Mouse (Mus musculus): Measurements from ENCODE around the gene Gm49661. TPM values are rescaled to one million over a fixed set of nuclear protein-coding genes. Genes with fewer than 3 reads are reported as not detected.

Gm49661 gene
- polyA plus RNA-seq, 1 experiment from 2014 or later: not detected

Small RNAs within 50 kb of the gene (microRNA-seq; reads per million reads assigned to microRNA genes)
- not detected for gene Gm24197

Other genes with a start within 250 kb of the Gm49661 start
- 2.2 and 3.5 TPM in 2 replicates for gene G430095P16Rik, start 246.4 kb downstream of the Gm49661 start, polyA plus RNA-seq (2016; fragmentation: Nextera tagmentation; extraction: Ambion mirVana)
- 31.9 and 33.2 TPM in 2 replicates for gene Nfix, start 169.1 kb downstream of the Gm49661 start, polyA plus RNA-seq (2016; fragmentation: Nextera tagmentation; extraction: Ambion mirVana)
- 5.3 and 5.6 TPM in 2 replicates for gene Dand5, start 146.6 kb downstream of the Gm49661 start, polyA plus RNA-seq (2016; fragmentation: Nextera tagmentation; extraction: Ambion mirVana)
- 43.0 and 44.8 TPM in 2 replicates for gene Gadd45gip1, start 137.9 kb downstream of the Gm49661 start, polyA plus RNA-seq (2016; fragmentation: Nextera tagmentation; extraction: Ambion mirVana)
- 108 and 118 TPM in 2 replicates for gene Rad23a, start 128.8 kb downstream of the Gm49661 start, polyA plus RNA-seq (2016; fragmentation: Nextera tagmentation; extraction: Ambion mirVana)
- gene Calr, start 122.5 kb downstream of the Gm49661 start, polyA plus RNA-seq (2016; fragmentation: Nextera tagmentation; extraction: Ambion mirVana): 619 TPM in 2 replicates
- gene Farsa, start 112.4 kb downstream of the Gm49661 start, polyA plus RNA-seq (2016; fragmentation: Nextera tagmentation; extraction: Ambion mirVana): 110 and 111 TPM in 2 replicates
- 76.7 and 82.9 TPM in 2 replicates for gene Syce2, start 97.3 kb downstream of the Gm49661 start, polyA plus RNA-seq (2016; fragmentation: Nextera tagmentation; extraction: Ambion mirVana)
- gene Gcdh, start 75.5 kb downstream of the Gm49661 start, polyA plus RNA-seq (2016; fragmentation: Nextera tagmentation; extraction: Ambion mirVana): 31.1 and 33.2 TPM in 2 replicates
- 2.4 and 3.5 TPM in 2 replicates for gene Klf1, start 67.5 kb downstream of the Gm49661 start, polyA plus RNA-seq (2016; fragmentation: Nextera tagmentation; extraction: Ambion mirVana)
- gene Dnase2a, start 60.9 kb downstream of the Gm49661 start, polyA plus RNA-seq (2016; fragmentation: Nextera tagmentation; extraction: Ambion mirVana): 8.7 and 9.8 TPM in 2 replicates
- gene Mast1, start 32.1 kb downstream of the Gm49661 start, polyA plus RNA-seq (2016; fragmentation: Nextera tagmentation; extraction: Ambion mirVana): 29.3 and 35.3 TPM in 2 replicates
- 0.88 and 1.6 TPM in 2 replicates for gene Rtbdn, start 22.4 kb downstream of the Gm49661 start, polyA plus RNA-seq (2016; fragmentation: Nextera tagmentation; extraction: Ambion mirVana)
- gene Prdx2, start 154 bp upstream of the Gm49661 start, polyA plus RNA-seq (2016; fragmentation: Nextera tagmentation; extraction: Ambion mirVana): 1,271 and 1,280 TPM in 2 replicates
- 117 and 124 TPM in 2 replicates for gene Rnaseh2a, start 334 bp upstream of the Gm49661 start, polyA plus RNA-seq (2016; fragmentation: Nextera tagmentation; extraction: Ambion mirVana)
- gene Junb, start 9.3 kb upstream of the Gm49661 start, polyA plus RNA-seq (2016; fragmentation: Nextera tagmentation; extraction: Ambion mirVana): 4.8 and 4.9 TPM in 2 replicates
- 16.1 and 18.2 TPM in 2 replicates for gene Hook2, start 21.2 kb upstream of the Gm49661 start, polyA plus RNA-seq (2016; fragmentation: Nextera tagmentation; extraction: Ambion mirVana)
- not detected in 2 replicates for gene Best2, start 45.1 kb upstream of the Gm49661 start, polyA plus RNA-seq (2016; fragmentation: Nextera tagmentation; extraction: Ambion mirVana)
- gene Asna1, start 55.8 kb upstream of the Gm49661 start, polyA plus RNA-seq (2016; fragmentation: Nextera tagmentation; extraction: Ambion mirVana): 140 TPM in 2 replicates
- 156 and 175 TPM in 2 replicates for gene Trir, start 57.4 kb upstream of the Gm49661 start, polyA plus RNA-seq (2016; fragmentation: Nextera tagmentation; extraction: Ambion mirVana)
- 45.1 and 50.7 TPM in 2 replicates for gene Tnpo2, start 67.5 kb upstream of the Gm49661 start, polyA plus RNA-seq (2016; fragmentation: Nextera tagmentation; extraction: Ambion mirVana)
- 32.1 and 33.7 TPM in 2 replicates for gene Fbxw9, start 90.6 kb upstream of the Gm49661 start, polyA plus RNA-seq (2016; fragmentation: Nextera tagmentation; extraction: Ambion mirVana)
- 1.3 TPM in 1 of 2 replicates, not detected in the other for gene Gm5741, start 98.5 kb upstream of the Gm49661 start, polyA plus RNA-seq (2016; fragmentation: Nextera tagmentation; extraction: Ambion mirVana)
- gene Dhps, start 102.3 kb upstream of the Gm49661 start, polyA plus RNA-seq (2016; fragmentation: Nextera tagmentation; extraction: Ambion mirVana): 74.2 and 82.3 TPM in 2 replicates
- gene Wdr83os, start 111.3 kb upstream of the Gm49661 start, polyA plus RNA-seq (2016; fragmentation: Nextera tagmentation; extraction: Ambion mirVana): 117 and 118 TPM in 2 replicates
- gene Wdr83, start 111.9 kb upstream of the Gm49661 start, polyA plus RNA-seq (2016; fragmentation: Nextera tagmentation; extraction: Ambion mirVana): 48.2 and 48.8 TPM in 2 replicates
- gene Man2b1, start 113.8 kb upstream of the Gm49661 start, polyA plus RNA-seq (2016; fragmentation: Nextera tagmentation; extraction: Ambion mirVana): 14.9 and 17.8 TPM in 2 replicates
- gene Zfp791, start 153.7 kb upstream of the Gm49661 start, polyA plus RNA-seq (2016; fragmentation: Nextera tagmentation; extraction: Ambion mirVana): 1.4 and 1.7 TPM in 2 replicates
- gene Cks1brt, start 182.5 kb upstream of the Gm49661 start, polyA plus RNA-seq (2016; fragmentation: Nextera tagmentation; extraction: Ambion mirVana): not detected in 2 replicates

All from forebrain, embryonic 12.5 days (tissue).